Mouse (Mus musculus) frontal cortex, postnatal 10 days (tissue): ENCODE results near the gene Pold1.

Experiments
- DNase-seq, 2 experiments: peaks; one replicate each; pipeline ENCODE4 v3.0.0; 2022; ENCODE audit warnings: low spot score in 2 of 2, mixed read lengths in 1 of 2

Gene Pold1

GRCm38 (mm10) chr7:44547041-44547440 is 1.6 kb downstream of the Pold1 start:
- no peak for DNase-seq

DNA sequence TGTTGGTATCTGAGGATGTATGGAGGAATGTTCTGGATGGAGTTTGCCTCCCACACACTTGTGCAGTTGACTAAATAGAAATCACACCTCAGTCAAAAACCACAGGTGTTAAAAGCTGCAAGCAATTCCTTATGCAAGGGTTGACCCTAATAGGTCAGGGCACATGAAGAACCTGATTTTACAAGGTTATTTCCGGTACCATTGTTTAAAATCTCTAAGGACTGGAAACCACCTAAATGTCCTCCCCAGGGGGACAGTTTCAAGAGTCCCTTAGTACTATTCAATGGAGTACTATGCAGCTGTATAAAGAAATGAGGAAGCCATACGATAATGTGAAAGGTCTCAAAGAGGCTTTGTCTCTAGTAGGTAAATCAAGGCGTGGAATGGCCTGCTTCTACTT is 2.4 kb downstream of the Pold1 start:
- DNase-seq = no peak

- DNase-seq = no peak
Measured at GRCm38 (mm10) chr7:44543071-44543470, 5.6 kb downstream of the Pold1 start.

DNA sequence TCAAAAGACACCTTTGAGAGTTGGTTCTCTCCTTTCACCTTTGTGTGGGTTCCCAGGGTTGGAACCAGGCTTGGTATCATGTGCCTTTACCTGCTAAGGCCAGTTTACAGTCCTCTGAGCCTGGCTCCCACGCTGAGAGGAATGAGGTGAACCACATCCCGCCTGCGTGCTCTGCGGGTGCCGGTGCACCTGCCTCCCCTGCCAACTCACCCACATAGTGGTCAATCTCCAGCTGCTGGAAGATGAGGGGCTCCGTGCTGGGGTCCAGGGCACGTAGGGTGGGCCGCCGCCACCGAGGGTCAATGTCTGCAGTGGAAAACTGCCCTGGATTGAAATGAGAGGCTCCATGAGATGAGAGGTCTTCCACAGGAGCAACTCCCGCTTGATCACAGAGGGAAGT is 6.1 kb downstream of the Pold1 start:
- no peak for DNase-seq

GRCm38 (mm10) chr7:44538756-44539624 is 9.7 kb downstream of the Pold1 start:
- DNase-seq = no peak

GRCm38 (mm10) chr7:44537496-44537895 is 11.2 kb downstream of the Pold1 start:
- no peak for DNase-seq

- no peak for DNase-seq
Measured at GRCm38 (mm10) chr7:44537009-44537408, 11.6 kb downstream of the Pold1 start.

GRCm38 (mm10) chr7:44536590-44536968 is 12.1 kb downstream of the Pold1 start:
- DNase-seq = no peak

- no peak for DNase-seq
Measured at GRCm38 (mm10) chr7:44535657-44536589, 12.7 kb downstream of the Pold1 start.

GRCm38 (mm10) chr7:44534656-44535441 is 13.8 kb downstream of the Pold1 start:
- no peak for DNase-seq

- no peak for DNase-seq
Measured at GRCm38 (mm10) chr7:44534242-44534641, 14.4 kb downstream of the Pold1 start.

- DNase-seq = no peak
Measured at GRCm38 (mm10) chr7:44533746-44534045, 15.0 kb downstream of the Pold1 start.

- DNase-seq = no peak
Measured at GRCm38 (mm10) chr7:44532918-44533745, 15.5 kb downstream of the Pold1 start.

DNA sequence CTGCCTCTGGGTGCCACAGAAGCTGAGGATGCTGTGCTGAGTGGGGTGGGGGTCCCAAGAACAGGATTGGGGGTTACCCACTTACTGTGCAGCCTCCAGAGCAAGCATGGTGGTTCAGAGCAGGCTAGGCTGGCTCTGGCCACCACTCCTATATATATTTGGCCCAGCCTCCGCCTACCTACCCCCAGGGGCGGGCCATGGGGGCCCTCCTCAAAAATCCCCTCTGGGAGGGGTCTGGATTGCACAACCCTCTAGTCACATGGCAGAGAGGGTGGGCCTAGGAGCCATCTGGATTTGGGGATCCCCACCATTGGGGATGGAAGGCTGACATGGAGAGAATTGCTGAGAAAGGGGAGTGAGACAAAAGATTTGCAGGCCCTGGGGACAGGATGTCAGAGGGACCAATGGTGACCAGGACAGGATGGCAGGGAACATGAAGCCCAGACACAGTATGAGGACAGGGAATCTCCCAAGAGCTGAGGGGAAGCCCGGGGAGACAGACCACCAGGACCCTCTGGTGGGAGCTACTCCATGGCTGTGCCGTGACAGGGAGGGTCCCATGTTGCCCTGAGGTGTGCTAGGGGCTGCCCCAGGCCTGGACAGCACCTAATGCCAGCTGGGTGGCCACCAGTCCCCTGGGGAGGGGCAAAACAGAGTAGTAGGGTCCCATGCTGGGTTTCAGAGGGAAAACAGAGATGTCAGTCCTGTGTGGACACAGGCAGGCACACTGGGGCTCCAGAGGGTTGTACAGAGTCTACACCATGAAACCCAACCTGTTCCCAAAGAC is 16.5 kb downstream of the Pold1 start, which contains the start of gene Spib:
TSS of gene Spib (minus strand) at position 126 of the 787 bp plus-strand sequence.
- DNase-seq = no peak

GRCm38 (mm10) chr7:44531207-44531606 is 17.4 kb downstream of the Pold1 start:
- DNase-seq = no peak

GRCm38 (mm10) chr7:44530507-44530906 is 18.1 kb downstream of the Pold1 start:
- DNase-seq = no peak

DNA sequence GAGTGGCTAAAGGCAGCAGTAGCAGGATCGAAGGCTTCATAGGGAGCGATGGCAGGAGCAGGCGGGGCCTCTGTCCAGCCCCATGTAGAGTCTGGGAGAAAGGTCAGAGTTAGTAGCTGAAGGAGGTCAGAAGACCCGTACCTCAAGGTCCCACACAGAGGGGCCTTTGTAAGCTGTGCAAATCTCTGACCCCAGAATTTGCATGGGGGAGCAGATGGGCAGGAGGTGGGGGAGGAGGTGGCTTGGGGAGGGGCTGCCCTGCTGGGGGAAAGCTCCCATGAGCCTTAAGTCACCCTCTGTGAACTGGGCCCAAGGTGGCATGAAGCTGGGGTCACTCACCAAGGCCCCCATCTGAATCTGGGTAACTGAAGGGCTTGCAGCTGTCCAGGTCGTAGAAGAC is 19.1 kb downstream of the Pold1 start:
- no peak for DNase-seq

GRCm38 (mm10) chr7:44527483-44528398 is 20.9 kb downstream of the Pold1 start:
- peak in 1 of 2 experiments; percentile 61 for DNase-seq
